Mouse (Mus musculus) olfactory bulb, adult 2 months (tissue): ENCODE measurements around the gene Nek5.

Source experiments
- CTCF ChIP-seq: fragments of 200-500 bp; IDR thresholded peaks from 2 replicates; pipeline ENCODE4 v1.5.1; 2012; ENCODE audit warnings: low read depth, mild to moderate bottlenecking, low read length, moderate library complexity; ENCODE audit not compliant: insufficient read depth
- POLR2A ChIP-seq: fragments of 200-500 bp; IDR thresholded peaks from 2 replicates; pipeline ENCODE4 v1.6.1; 2012; ENCODE audit warnings: mild to moderate bottlenecking, low read depth, low read length, moderate library complexity; ENCODE audit not compliant: insufficient read depth

GRCm38 (mm10) chr8:22143764-22144491 is 19.1 kb upstream of the Nek5 start:
- TF ChIP-seq CTCF (no peak), POLR2A (no peak)
